Comparison of ENCODE assay signal across 19 mouse cellular contexts in the genomic region with DNA sequence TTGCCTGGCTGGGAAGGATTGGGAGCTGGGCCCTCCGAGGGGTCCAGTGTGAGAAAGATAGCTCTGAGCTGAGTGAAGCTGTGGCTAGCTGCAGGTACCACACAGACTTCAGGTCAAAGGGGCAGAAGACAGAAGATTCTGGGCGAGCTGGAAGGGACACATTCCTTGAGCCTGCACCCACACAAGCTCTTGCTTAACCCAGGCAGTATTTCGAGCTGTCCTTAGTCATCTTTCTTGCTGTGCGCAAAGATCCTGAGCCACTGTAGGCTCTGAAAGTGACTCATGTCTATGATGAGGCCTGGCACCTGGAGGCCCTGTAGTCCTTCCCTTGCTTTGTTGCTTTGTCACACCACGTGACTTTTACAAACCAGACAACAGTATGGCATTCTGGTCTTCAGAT. TPM values are rescaled to one million over a fixed set of nuclear protein-coding genes. Genes with fewer than 3 reads are reported as not detected.
DNase-seq lines count a peak whose midpoint lies in the region; ATAC-seq and TF ChIP-seq lines count a peak whose summit lies in the region.
"Had no signal": no experiment of that assay in that cellular context is flagged by ENCODE, and none has a peak within 500 bp of the region (broad histone marks: within the 10 kb centered on the region; RNA-seq: fewer than 3 reads in every experiment).

No protein-coding gene starts in this region.

- DNase-seq in adrenal gland, postnatal 36 days, result peak; percentile 12 to 22
- DNase-seq in adrenal gland, adult 18-20 months (ENCODE audit: low spot score in 2 of 2), result no peak
- peak; percentile 67 for DNase-seq in urinary bladder, postnatal 14 days (ENCODE audit: low spot score)
- DNase-seq in urinary bladder, adult 2 months (ENCODE audit: low spot score), result no peak
- peak; percentile 57 for DNase-seq in 3T3-L1 (ENCODE audit: low read depth, low spot score)
- DNase-seq in Patski (ENCODE audit: low read depth, low spot score), result no peak
- no peak for DNase-seq in ovary, postnatal 36 days (ENCODE audit: low spot score)
- no peak for DNase-seq in kidney, adult 9 months
- DNase-seq: cerebellum, adult 11-12 months; cerebellum, adult 9-11 months; cerebellum, postnatal 36 days; gastrocnemius, postnatal 14 days; heart, adult 2 months; heart, postnatal 14 days had no signal

- CTCF ChIA-PET in Patski (lab: Charles Lee), result interaction anchor here (1.4 kb wide), 1 partner anchor 301 kb away, joined by 6 read pairs; a partner anchor contains a TSS

- TF ChIP-seq CTCF in Patski (IDR thresholded peaks at IDR 0.05), result no peak

- ATAC-seq in Patski, result peak; percentile 59
- ATAC-seq: forebrain, embryonic 15.5 days; hindbrain, postnatal 0 days; intestine, embryonic 16.5 days had no signal

- no peaks in the 10 kb centered on the region for H3K27me3 ChIP-seq in Patski
- H3K27me3 ChIP-seq: forebrain, embryonic 15.5 days; heart, embryonic 15.5 days; hindbrain, embryonic 13.5 days had no signal

- in situ Hi-C loops in Patski (cut with MboI; ENCODE audit: low pct_unique_long_range_greater_than_20kb), result no loop called here

- POLR2A ChIA-PET in Patski (lab: Charles Lee), result no interaction called here

RNA-seq across cellular contexts. Expression of a gene that starts 54.0 kb away (rescaled TPM):
- 100 to 1,000 TPM; 120 to 137 TPM for total RNA-seq in adrenal gland, postnatal 36 days (2021)
- total RNA-seq in adrenal gland, adult 18-20 months (2021), result 100 to 1,000 TPM; 108 to 119 TPM
- 119 and 122 TPM in 2 replicates for polyA plus RNA-seq in urinary bladder, adult 2 months (2012; rRNA removed)
- 224 TPM for polyA plus RNA-seq in Patski (2021)

Comparison
In these comparisons a context has a peak if more than half of its experiments do, and no peak if none do; other contexts are left out.
1. DNase-seq: peak in adrenal gland, postnatal 36 days (2 of 2), urinary bladder, postnatal 14 days (single experiment) and 3T3-L1 (single experiment); none in adrenal gland, adult 18-20 months (0 of 2), urinary bladder, adult 2 months (single experiment), Patski (single experiment), ovary, postnatal 36 days (single experiment) and kidney, adult 9 months (single experiment).